Comparison of ENCODE assay signal across 18 mouse cellular contexts in the genomic region with DNA sequence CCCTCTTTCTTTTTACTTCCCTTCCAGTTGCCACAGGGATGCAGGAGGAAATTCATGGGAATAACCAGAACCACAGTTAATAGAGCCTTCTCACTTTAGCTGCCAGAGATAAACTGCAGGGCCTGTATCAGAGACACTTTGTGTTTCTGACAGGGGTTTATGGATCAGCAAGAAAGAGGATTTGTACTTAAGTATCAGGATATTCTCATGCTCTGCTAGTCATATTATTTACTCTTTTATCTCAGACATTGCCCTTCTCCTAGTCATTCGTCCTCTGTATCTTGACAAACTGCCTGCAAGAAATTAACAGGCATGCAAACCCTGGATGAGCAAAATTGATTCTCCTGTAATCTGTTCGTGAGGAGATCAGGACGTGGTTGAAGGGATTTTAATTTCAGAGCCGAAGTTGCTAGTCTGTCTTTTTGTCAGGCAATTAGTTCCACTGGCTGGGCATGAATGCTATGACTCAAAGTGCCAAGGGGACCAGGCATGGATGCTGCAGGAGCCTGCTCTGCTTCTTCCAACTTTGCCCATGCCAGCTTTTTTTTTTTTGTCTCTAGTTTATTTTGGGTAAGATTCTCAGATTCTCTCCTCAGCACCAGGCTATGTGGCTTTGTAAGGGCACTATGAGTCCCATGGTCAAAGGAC. TPM values are rescaled to one million over a fixed set of nuclear protein-coding genes. Genes with fewer than 3 reads are reported as not detected.
DNase-seq lines count a peak whose midpoint lies in the region; ATAC-seq and TF ChIP-seq lines count a peak whose summit lies in the region.
"Had no signal": no experiment of that assay in that cellular context is flagged by ENCODE, and none has a peak within 500 bp of the region (broad histone marks: within the 10 kb centered on the region; RNA-seq: fewer than 3 reads in every experiment).

No protein-coding gene starts in this region.

- H3K36me3 ChIP-seq in hindbrain, embryonic 11.5 days (ENCODE audit: control insufficient read depth, insufficient read depth, low read length), result no peaks in the 10 kb centered on the region
- no peaks in the 10 kb centered on the region for H3K36me3 ChIP-seq in midbrain, embryonic 15.5 days (replicated peaks)
- H3K36me3 ChIP-seq: embryonic facial prominence, embryonic 15.5 days; heart, embryonic 15.5 days had no signal

- no peak overlapping the region for H3K4me2 ChIP-seq in hindbrain, embryonic 11.5 days (replicated peaks; ENCODE audit: low read depth, low read length)
- no peak overlapping the region for H3K4me2 ChIP-seq in midbrain, embryonic 15.5 days
- H3K4me2 ChIP-seq: embryonic facial prominence, embryonic 15.5 days; heart, embryonic 15.5 days had no signal

- H3K27ac ChIP-seq in hindbrain, embryonic 11.5 days (ENCODE audit: low read depth, low read length), result no peak overlapping the region
- 0 out of 2 replicates have a peak overlapping the region, but pooled peaks have one; percentile 23 for H3K27ac ChIP-seq in midbrain, embryonic 15.5 days
- H3K27ac ChIP-seq: embryonic facial prominence, embryonic 15.5 days; heart, embryonic 15.5 days; liver, embryonic 14.5 days; stomach, postnatal 0 days had no signal

- no peak overlapping the region for H3K4me3 ChIP-seq in hindbrain, embryonic 11.5 days (ENCODE audit: low read depth, low read length)
- no peak overlapping the region for H3K4me3 ChIP-seq in midbrain, embryonic 15.5 days
- H3K4me3 ChIP-seq: embryonic facial prominence, embryonic 15.5 days; heart, embryonic 15.5 days; myocyte had no signal

- peak; percentile 67 for DNase-seq in MN1 (ENCODE audit: low spot score)
- DNase-seq in brain, embryonic 14.5 days (ENCODE audit: low read depth), result peak; percentile 92
- peak; percentile 34 for DNase-seq in hindbrain, embryonic 11.5 days (ENCODE audit: low spot score)
- DNase-seq in lung, postnatal 10 days, result no peak
- DNase-seq in natural killer cell, adult 2 months (ENCODE audit: low spot score in 2 of 2), result no peak
- DNase-seq in T-cell, adult 2 months (ENCODE audit: low spot score), result no peak
- DNase-seq: adrenal gland, postnatal 25 days; cerebellum, adult 9-11 months; lung, postnatal 4 days had no signal

- no peaks in the 10 kb centered on the region for H3K9me3 ChIP-seq in hindbrain, embryonic 11.5 days (ENCODE audit: control insufficient read depth, low read length)
- H3K9me3 ChIP-seq in midbrain, embryonic 15.5 days, result no peaks in the 10 kb centered on the region
- H3K9me3 ChIP-seq: embryonic facial prominence, embryonic 15.5 days; heart, embryonic 15.5 days had no signal

- TF ChIP-seq POLR2A in brain, embryonic 14.5 days (IDR thresholded peaks at IDR 0.05; ENCODE audit: borderline replicate concordance, extremely low read depth, insufficient read depth, insufficient read length, poor library complexity, severe bottlenecking), result no peak

- 15% methylated on average over 4 of the region's 4 CpGs for WGBS in hindbrain, embryonic 11.5 days
- 11% methylated on average over 4 of the region's 4 CpGs for whole genome bisulfite sequencing in midbrain, embryonic 15.5 days

- H3K4me1 ChIP-seq in hindbrain, embryonic 11.5 days (replicated peaks; ENCODE audit: control insufficient read depth, insufficient read depth, low read length), result no peaks in the 10 kb centered on the region
- peaks cover 12% of the 10 kb centered on the region; the same call in 1 of the 2 replicates for H3K4me1 ChIP-seq in midbrain, embryonic 15.5 days
- H3K4me1 ChIP-seq: embryonic facial prominence, embryonic 15.5 days; heart, embryonic 15.5 days had no signal

- no peak overlapping the region for H3K9ac ChIP-seq in hindbrain, embryonic 11.5 days (ENCODE audit: low read depth, low read length)
- no peak overlapping the region for H3K9ac ChIP-seq in midbrain, embryonic 15.5 days
- H3K9ac ChIP-seq: embryonic facial prominence, embryonic 15.5 days; heart, embryonic 15.5 days; liver, embryonic 14.5 days had no signal

- no peaks in the 10 kb centered on the region; the same call in 1 of the 2 replicates for H3K27me3 ChIP-seq in hindbrain, embryonic 11.5 days (ENCODE audit: control insufficient read depth, insufficient read depth, low read length)
- H3K27me3 ChIP-seq in midbrain, embryonic 15.5 days (replicated peaks), result no peaks in the 10 kb centered on the region
- H3K27me3 ChIP-seq: embryonic facial prominence, embryonic 15.5 days; heart, embryonic 15.5 days had no signal

- ATAC-seq in hindbrain, embryonic 11.5 days (ENCODE audit: low FRiP score), result peak; percentile 67; the same call in 1 of the 2 replicates
- peak; percentile 75 for ATAC-seq in midbrain, embryonic 15.5 days (replicated peaks)
- ATAC-seq in inflammation-experienced regulatory T-cells, adult 6 months, result no peak
- ATAC-seq: CD4-positive, CD25-positive, alpha-beta regulatory T cell, adult 4 months; intestine, postnatal 0 days had no signal

- no peak for TF ChIP-seq CTCF in brain, embryonic 14.5 days (IDR thresholded peaks at IDR 0.05; ENCODE audit: borderline replicate concordance, extremely low read depth, insufficient read depth, insufficient read length)

RNA-seq across cellular contexts. Expression of a gene that starts 48.7 kb away (rescaled TPM):
- polyA plus RNA-seq in brain, embryonic 14.5 days (2012; rRNA removed), result 0.06 and 0.18 TPM in 2 replicates
- 0.14 and 1.3 TPM in 2 replicates for polyA plus RNA-seq in hindbrain, embryonic 11.5 days (2014; fragmentation: Nextera tagmentation; extraction: Ambion mirVana)
- polyA plus RNA-seq in midbrain, embryonic 15.5 days (2015; fragmentation: Nextera tagmentation; extraction: Ambion mirVana), result 0.06 and 0.28 TPM in 2 replicates
- polyA plus RNA-seq in inflammation-experienced regulatory T-cells, adult 6 months (2017; shearing (Covaris generic)), result under 1 TPM in 1 of 3 experiments, not detected in 2; 0.31 TPM
- polyA plus RNA-seq: embryonic facial prominence, embryonic 15.5 days; myocyte had no signal

Comparison
In these comparisons a context has a peak if more than half of its experiments do, and no peak if none do; other contexts are left out.
1. DNase-seq: peak in MN1 (single experiment), brain, embryonic 14.5 days (single experiment) and hindbrain, embryonic 11.5 days (single experiment); none in lung, postnatal 10 days (single experiment), natural killer cell, adult 2 months (0 of 2) and T-cell, adult 2 months (single experiment).